Mouse (Mus musculus): ENCODE results near the gene Tmtc4. TPM values are rescaled to one million over a fixed set of nuclear protein-coding genes. Genes with fewer than 3 reads are reported as not detected.

The Tmtc4 gene
- 11.9 TPM for polyA plus RNA-seq (2015; fragmentation: Illumina TruSeq; extraction: RNeasy Lipid Tissue Mini Kit (QIAGEN cat#74804); ENCODE audit: low read depth, low replicate concordance)

DNA sequence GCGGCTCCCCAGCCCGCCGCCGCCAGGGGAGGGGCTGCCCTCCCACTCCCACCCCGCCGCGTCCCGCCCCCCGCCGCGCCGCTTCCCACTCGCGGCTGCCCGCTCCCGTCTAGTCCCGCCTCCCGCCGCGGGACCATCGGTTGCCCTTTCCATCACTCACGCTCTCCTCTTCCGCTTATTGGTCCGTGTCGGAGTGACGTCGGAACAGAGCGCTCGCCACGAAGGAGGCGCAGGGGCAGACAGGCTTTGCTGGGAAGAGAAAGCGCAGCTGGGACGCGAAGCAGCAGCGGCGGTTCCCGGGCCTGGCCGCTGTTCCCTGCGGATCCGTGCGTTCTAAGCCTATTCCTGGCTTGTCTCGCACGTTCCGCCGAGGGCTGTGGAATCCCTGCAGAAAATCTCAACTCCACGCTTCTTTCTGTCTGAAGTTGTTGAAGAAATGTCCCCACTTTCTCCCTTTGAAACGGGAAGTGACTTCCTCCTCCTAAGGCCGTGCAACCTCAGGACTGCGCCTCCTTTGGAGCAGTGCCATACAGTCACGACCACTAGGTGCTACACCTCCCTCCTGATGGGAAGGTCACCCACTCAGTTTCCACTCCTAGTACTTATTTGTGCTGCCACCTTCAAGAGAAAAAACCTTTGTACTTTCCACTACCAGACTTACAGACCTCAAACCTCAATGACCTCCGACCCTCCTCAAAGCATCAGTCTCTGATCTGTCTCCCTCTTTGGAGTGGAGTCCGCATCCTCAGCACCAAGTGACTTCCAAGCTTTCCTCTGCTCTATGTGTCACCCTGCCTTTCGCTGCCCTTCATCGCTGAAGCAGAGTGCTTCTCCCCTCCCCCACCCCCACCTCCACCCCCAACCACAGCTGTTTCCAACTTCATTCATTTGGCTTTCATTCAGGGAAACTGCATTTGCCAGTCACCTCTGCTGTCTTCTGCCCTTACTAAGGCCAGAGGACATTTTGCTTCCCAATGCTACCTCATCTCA is at the start of gene Tmtc4:
Gene Tmtc4, minus strand, starts transcription at position 810 of the 990 bp plus-strand sequence.

DNA sequence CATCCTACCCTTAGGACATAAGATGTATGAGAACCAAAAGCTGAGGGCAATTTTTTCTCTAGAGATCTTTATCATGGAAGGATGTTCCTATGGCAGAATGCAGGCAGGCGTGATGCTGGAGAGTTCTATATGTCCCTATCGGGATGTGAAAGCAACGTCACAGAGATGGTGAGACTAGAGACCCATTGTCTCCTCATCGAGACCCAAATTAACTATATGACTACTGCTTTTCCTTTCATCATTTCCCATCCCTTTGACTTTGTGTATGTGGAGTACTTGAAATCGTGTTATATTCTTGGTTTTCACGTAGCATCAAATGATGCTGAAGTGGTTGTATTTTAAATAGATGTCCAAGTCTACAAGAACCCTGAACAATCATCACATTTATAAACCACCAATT is 70.2 kb downstream of the Tmtc4 start, which contains the start of gene Ggact:
Gene Ggact, minus strand, starts transcription at position 101 of the 400 bp plus-strand sequence.

Other genes starting within 250 kb of the Tmtc4 start
- 46.9 TPM for gene Ggact, start 70.3 kb downstream of the Tmtc4 start, polyA plus RNA-seq (2015; fragmentation: Illumina TruSeq; extraction: RNeasy Lipid Tissue Mini Kit (QIAGEN cat#74804); ENCODE audit: low read depth, low replicate concordance)